Mouse (Mus musculus) stomach, embryonic 14.5 days (tissue): Measurements from ENCODE around the gene Cdh13. TPM values are rescaled to one million over a fixed set of nuclear protein-coding genes. Genes with fewer than 3 reads are reported as not detected.

Source experiments
- ATAC-seq: fragments of 200-750 bp; cut with Nextera tagmentation; 2 replicates; pipeline ENCODE4 v1.8.0; 2017; ENCODE audit warnings: low read depth, moderate TSS enrichment; ENCODE audit not compliant: insufficient number of reproducible peaks, insufficient read depth, low FRiP score
- H3K27ac ChIP-seq: fragments of 300-500 bp; sonication (generic); 2 replicates; pipeline ENCODE4 v1.5.1; 2014; ENCODE audit warnings: mild to moderate bottlenecking, low read length, moderate library complexity, mixed read lengths
- H3K27me3 ChIP-seq: fragments of 300-500 bp; sonication (generic); 2 replicates; pipeline ENCODE4 v1.6.1; 2014; ENCODE audit warnings: low read length, control low read depth, mixed read lengths; ENCODE audit not compliant: control insufficient read depth, insufficient read depth
- H3K36me3 ChIP-seq: fragments of 300-500 bp; sonication (generic); 2 replicates; pipeline ENCODE4 v1.6.1; 2014; ENCODE audit warnings: mild to moderate bottlenecking, control low read depth, low read length, moderate library complexity, mixed read lengths; ENCODE audit not compliant: control insufficient read depth, insufficient read depth
- H3K4me1 ChIP-seq: fragments of 300-500 bp; sonication (generic); 2 replicates; pipeline ENCODE4 v1.6.1; 2014; ENCODE audit warnings: low read length, control low read depth, mixed read lengths; ENCODE audit not compliant: control insufficient read depth, insufficient read depth
- H3K4me2 ChIP-seq: fragments of 300-500 bp; sonication (generic); replicated peaks from 2 replicates; pipeline ENCODE4 v1.6.1; 2014; ENCODE audit warnings: low read depth, low read length, control low read depth
- H3K4me3 ChIP-seq: fragments of 300-500 bp; sonication (generic); 2 replicates; pipeline ENCODE4 v1.5.1; 2014; ENCODE audit warnings: low read depth, low read length, control low read depth
- H3K9ac ChIP-seq: fragments of 300-500 bp; sonication (generic); replicated peaks from 2 replicates; pipeline ENCODE4 v1.6.1; 2014; ENCODE audit warnings: low read depth, mild to moderate bottlenecking, control low read depth, low read length, moderate library complexity, mixed read lengths
- H3K9me3 ChIP-seq: fragments of 300-500 bp; sonication (generic); 2 replicates; pipeline ENCODE4 v1.6.1; 2016; ENCODE audit warnings: low read depth, low read length, control low read depth; ENCODE audit not compliant: control insufficient read depth
- whole genome bisulfite sequencing: fragments of 180-500 bp; shearing (Covaris S2); extraction: QIAGEN DNeasy Blood & Tissue Kit; methylation state at CpG from one replicate; pipeline ENCODE4 v1.1.7; 2014; 5-methylcytosine and 5-hydroxymethylcytosine counted together
- polyA plus RNA-seq: library from polyadenylated mRNA; unstranded; fragments of >200 nt; fragmentation: Nextera tagmentation; extraction: Ambion mirVana; gene quantifications from 2 replicates; pipeline ENCODE4 v1.2.1, GENCODE M21; 2014

Cdh13 gene
- polyA plus RNA-seq, 1 experiment from 2014 or later: 17.6 TPM

GRCm38 (mm10) chr8:119000595-119000994 is 717.1 kb downstream of the Cdh13 start:
- Histone ChIP-seq H3K27ac (no peak overlapping the region), H3K4me3 (no peak overlapping the region), H3K9me3 (no peaks in the 10 kb centered on the region), H3K4me1 (no peaks in the 10 kb centered on the region), H3K27me3 (no peaks in the 10 kb centered on the region), H3K4me2 (no peak overlapping the region), H3K36me3 (no peaks in the 10 kb centered on the region), H3K9ac (no peak overlapping the region)
- ATAC-seq: no peak
- WGBS: 75% methylated on average over 1 of the region's 1 CpGs

GRCm38 (mm10) chr8:119004821-119005220 is 721.3 kb downstream of the Cdh13 start:
- no peak for ATAC-seq
- no peak overlapping the region for H3K9ac ChIP-seq

DNA sequence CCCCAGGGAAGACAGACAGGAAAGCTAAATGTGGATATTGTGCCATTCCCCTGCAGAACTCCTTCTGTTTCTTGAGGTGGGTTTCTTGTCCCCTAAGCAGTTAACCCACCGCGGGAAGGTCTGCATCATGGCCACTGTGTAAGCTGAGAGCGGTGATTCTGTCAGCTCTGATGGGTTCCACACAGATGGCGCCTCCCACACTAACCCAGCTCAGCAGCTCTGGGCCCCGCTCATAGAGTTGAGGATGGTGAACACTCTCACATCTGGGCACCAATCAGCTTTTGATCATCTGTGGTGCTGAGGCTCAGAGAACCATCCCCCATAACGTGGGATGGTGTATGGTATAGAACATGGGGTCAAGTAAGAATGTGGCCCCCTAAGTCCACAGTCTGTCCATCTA is 735.1 kb downstream of the Cdh13 start:
- no peak for ATAC-seq
- no peaks in the 10 kb centered on the region for H3K4me1 ChIP-seq
- H3K4me3 ChIP-seq: no peak overlapping the region
- H3K27me3 ChIP-seq: no peaks in the 10 kb centered on the region
- H3K9me3 ChIP-seq: no peaks in the 10 kb centered on the region
- no peak overlapping the region for H3K9ac ChIP-seq
- WGBS: 66% methylated on average over 6 of the region's 6 CpGs
- H3K4me2 ChIP-seq: no peak overlapping the region
- no peaks in the 10 kb centered on the region for H3K36me3 ChIP-seq
- H3K27ac ChIP-seq: no peak overlapping the region

More at GRCm38 (mm10) chr8:119004821-119005220, 721.3 kb downstream of the Cdh13 start:
- Histone ChIP-seq H3K27me3 (no peaks in the 10 kb centered on the region), H3K27ac (no peak overlapping the region), H3K36me3 (no peaks in the 10 kb centered on the region), H3K4me1 (no peaks in the 10 kb centered on the region), H3K9me3 (no peaks in the 10 kb centered on the region), H3K4me2 (no peak overlapping the region), H3K4me3 (no peak overlapping the region)
- whole genome bisulfite sequencing: 86% methylated on average over 5 of the region's 5 CpGs

DNA sequence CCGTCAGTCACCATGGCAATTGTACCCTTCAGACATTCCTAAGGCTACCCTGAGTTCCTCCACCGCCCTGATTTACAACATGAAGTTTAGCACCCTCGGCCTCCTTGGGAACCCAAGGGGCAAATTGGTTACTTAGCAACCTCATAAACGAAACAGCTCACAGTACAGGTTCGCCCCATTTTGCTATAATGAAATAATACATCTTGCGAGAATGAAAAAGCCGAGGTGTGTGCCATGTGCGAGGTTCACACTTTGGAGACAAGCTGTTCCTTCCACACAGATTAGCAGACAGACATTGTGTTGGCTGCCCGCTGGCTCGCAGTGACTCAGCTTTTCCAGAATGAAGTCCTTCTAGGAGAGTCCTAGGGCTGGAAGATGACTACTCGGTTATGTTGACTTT is 737.2 kb downstream of the Cdh13 start:
- Histone ChIP-seq H3K9ac (no peak overlapping the region), H3K9me3 (no peaks in the 10 kb centered on the region), H3K4me1 (no peaks in the 10 kb centered on the region), H3K4me2 (no peak overlapping the region), H3K27ac (no peak overlapping the region), H3K27me3 (no peaks in the 10 kb centered on the region), H3K4me3 (no peak overlapping the region), H3K36me3 (no peaks in the 10 kb centered on the region)
- WGBS: 63% methylated on average over 11 of the region's 11 CpGs
- no peak for ATAC-seq

DNA sequence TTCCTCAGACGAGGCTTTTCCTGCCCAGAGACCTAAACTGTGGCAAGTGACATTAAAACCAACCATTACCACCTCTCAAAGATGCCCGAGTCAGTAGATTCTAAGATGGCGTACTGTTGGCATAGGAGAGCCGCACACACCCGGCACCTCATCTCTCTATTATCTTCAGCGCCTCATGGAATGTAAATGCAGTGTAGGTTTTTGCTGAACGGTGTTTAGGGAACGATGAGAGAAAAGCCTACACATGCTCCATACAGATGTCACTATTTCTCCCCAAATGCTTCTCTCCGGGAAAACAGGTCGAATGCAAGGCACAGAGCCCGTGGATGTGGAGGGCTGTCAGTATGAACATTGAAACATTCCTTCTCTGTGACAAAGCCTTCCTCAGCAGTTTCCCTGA is 737.9 kb downstream of the Cdh13 start:
- ATAC-seq: no peak
- H3K4me1 ChIP-seq: no peaks in the 10 kb centered on the region
- H3K9ac ChIP-seq: no peak overlapping the region
- H3K27ac ChIP-seq: no peak overlapping the region
- no peaks in the 10 kb centered on the region for H3K27me3 ChIP-seq
- H3K36me3 ChIP-seq: no peaks in the 10 kb centered on the region
- H3K4me2 ChIP-seq: no peak overlapping the region
- WGBS: 82% methylated on average over 11 of the region's 11 CpGs
- H3K9me3 ChIP-seq: no peaks in the 10 kb centered on the region
- H3K4me3 ChIP-seq: no peak overlapping the region

GRCm38 (mm10) chr8:119022301-119022870 is 738.9 kb downstream of the Cdh13 start:
- no peak for ATAC-seq
- 64% methylated on average over 9 of the region's 9 CpGs for whole genome bisulfite sequencing
- H3K4me3 ChIP-seq: no peak overlapping the region
- H3K36me3 ChIP-seq: no peaks in the 10 kb centered on the region
- no peaks in the 10 kb centered on the region for H3K4me1 ChIP-seq
- no peak overlapping the region for H3K27ac ChIP-seq
- no peak overlapping the region for H3K4me2 ChIP-seq
- H3K9me3 ChIP-seq: no peaks in the 10 kb centered on the region
- H3K27me3 ChIP-seq: no peaks in the 10 kb centered on the region
- H3K9ac ChIP-seq: no peak overlapping the region

GRCm38 (mm10) chr8:119033398-119033797 is 749.9 kb downstream of the Cdh13 start:
- no peaks in the 10 kb centered on the region; the same call in 1 of the 2 replicates for H3K9me3 ChIP-seq
- no peak for ATAC-seq
- no peak overlapping the region for H3K4me3 ChIP-seq
- no peaks in the 10 kb centered on the region for H3K27me3 ChIP-seq
- H3K4me2 ChIP-seq: no peak overlapping the region
- H3K9ac ChIP-seq: no peak overlapping the region
- no peak overlapping the region for H3K27ac ChIP-seq
- 84% methylated on average over 11 of the region's 11 CpGs for WGBS
- no peaks in the 10 kb centered on the region for H3K36me3 ChIP-seq
- H3K4me1 ChIP-seq: no peaks in the 10 kb centered on the region

- no peak for ATAC-seq
- no peaks in the 10 kb centered on the region for H3K4me1 ChIP-seq
- 85% methylated on average over 3 of the region's 3 CpGs for WGBS
Observed at GRCm38 (mm10) chr8:119034037-119034436, 750.5 kb downstream of the Cdh13 start.

DNA sequence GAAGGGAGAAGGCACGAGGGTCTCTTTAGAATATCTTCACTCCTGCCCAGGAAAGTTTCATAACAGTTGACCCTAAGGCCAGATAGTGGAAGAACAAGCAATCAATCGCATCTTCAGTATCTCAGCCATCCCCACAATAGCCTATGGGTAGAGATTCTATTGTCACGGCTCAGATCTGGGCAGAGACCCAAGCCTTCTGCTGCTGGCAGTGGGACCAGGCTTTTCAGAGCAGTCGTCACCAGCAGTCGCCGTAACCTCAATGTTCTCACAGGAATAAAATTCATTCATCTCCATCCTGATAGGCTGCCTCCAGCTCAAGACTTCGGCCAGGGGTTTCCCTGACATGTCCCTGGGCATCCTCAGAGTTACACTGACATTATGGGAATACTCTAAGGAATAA is 751.6 kb downstream of the Cdh13 start:
- Histone ChIP-seq H3K9me3 (no peaks in the 10 kb centered on the region), H3K4me1 (no peaks in the 10 kb centered on the region), H3K27ac (no peak overlapping the region), H3K9ac (no peak overlapping the region), H3K27me3 (no peaks in the 10 kb centered on the region), H3K36me3 (no peaks in the 10 kb centered on the region), H3K4me3 (no peak overlapping the region), H3K4me2 (no peak overlapping the region)
- no peak for ATAC-seq
- WGBS: 87% methylated on average over 7 of the region's 7 CpGs

More at GRCm38 (mm10) chr8:119034037-119034436, 750.5 kb downstream of the Cdh13 start:
- no peak overlapping the region for H3K4me2 ChIP-seq
- H3K36me3 ChIP-seq: no peaks in the 10 kb centered on the region
- no peak overlapping the region for H3K9ac ChIP-seq
- H3K9me3 ChIP-seq: no peaks in the 10 kb centered on the region; the same call in 1 of the 2 replicates
- no peak overlapping the region for H3K27ac ChIP-seq
- H3K27me3 ChIP-seq: no peaks in the 10 kb centered on the region
- H3K4me3 ChIP-seq: no peak overlapping the region
